Mouse (Mus musculus): ENCODE measurements around the gene Spats2l.

Spats2l gene

DNA sequence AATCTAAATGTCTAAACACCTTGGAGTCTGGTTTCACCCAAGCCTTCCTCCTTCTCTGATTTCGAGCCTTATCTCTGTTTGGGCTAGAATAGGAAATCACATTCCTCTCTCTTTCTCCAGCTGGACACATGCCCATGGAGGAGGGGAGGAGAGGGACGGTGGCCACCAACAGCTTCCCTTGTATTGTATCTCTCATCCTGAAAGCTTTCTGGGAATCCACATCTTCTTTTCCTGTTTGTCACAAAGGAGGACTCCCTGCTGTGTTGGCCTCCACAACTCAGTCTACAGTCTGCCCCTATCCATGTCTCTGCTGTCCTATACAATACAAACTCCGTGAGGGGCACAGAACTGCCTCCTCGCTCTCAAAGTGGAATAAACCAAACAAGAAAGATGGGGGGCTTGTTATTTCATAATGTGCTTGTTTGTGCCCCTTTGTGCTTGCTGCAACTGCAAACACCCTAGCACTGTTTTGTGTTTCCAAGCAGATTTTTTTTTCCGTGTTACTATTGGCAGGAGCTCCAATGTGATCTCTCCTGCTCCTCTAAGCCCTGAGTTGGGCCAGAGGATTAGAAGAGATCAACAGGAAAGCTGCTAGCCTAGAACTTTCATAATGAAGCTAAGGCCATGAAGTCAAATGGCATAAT, 116.4 kb downstream of the Spats2l start:
- peak; percentile 52 for DNase-seq (ENCODE audit: low spot score)

GRCm38 (mm10) chr1:57890903-57891267, 116.9 kb downstream of the Spats2l start:
- DNase-seq (ENCODE audit: low spot score), result no peak

- no peak for DNase-seq (ENCODE audit: low spot score)
Measured at GRCm38 (mm10) chr1:57901494-57901893, 127.5 kb downstream of the Spats2l start.

DNA sequence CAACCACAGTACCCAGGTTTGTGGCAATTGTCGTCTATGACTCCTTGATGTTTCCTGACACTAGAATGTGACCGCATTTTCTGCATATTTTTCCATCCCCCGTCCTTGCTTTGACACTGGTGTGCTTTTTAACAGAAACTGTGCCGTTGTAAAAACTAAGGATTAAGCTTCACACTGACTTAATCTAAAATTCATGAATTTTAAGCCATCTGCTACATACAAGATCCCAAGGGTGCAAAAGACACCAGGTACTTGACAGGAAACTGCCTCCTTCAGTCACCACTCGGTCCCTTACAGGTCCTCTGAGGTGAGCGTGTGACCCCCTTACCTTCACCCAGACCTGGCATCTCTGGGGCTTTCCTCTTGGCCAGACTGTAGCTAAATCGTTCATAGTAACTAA, 129.8 kb downstream of the Spats2l start:
- DNase-seq (ENCODE audit: low spot score), result no peak

DNA sequence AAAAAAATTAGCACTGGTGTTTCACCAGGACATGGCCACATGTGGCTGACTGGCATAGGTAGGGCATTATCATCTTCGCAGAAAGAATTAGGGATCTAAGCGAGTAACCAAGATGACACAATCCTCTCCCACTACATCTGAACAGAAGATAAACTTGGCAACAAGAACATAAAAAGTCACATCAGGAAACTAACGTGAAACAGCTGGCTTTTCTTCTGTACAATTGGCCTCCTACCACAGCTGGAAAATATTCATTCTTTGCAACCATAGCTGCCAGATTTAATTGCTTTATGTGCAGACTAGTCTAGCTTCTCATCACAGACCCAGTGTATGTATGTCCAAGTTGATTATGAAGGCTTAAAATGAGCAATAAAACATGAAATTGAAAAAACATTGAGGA, 131.9 kb downstream of the Spats2l start:
- no peak for DNase-seq (ENCODE audit: low spot score)

- no peak for DNase-seq (ENCODE audit: low spot score)
Measured at GRCm38 (mm10) chr1:57906312-57906711, 132.3 kb downstream of the Spats2l start.

- DNase-seq (ENCODE audit: low spot score), result no peak
Measured at GRCm38 (mm10) chr1:57911561-57911960, 137.6 kb downstream of the Spats2l start.

DNA sequence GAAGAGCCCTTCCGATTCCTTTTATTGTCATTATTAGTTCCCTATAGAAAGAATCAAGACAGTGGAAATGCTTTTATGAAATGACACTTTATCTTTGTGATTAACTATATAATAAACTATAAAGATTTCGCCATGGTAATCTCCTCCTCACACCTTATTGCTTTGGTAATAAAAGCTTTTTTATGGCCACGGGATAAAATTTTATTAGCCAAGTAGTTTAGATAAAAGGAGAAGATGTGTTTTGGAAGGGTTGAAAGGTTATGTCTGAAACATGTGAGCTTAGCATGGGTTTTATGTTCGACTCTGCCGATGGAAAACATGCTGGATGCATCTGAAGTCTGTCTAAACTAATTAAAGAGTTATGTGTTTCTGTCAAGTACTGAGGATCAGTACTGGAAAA, 143.4 kb downstream of the Spats2l start:
- no peak for DNase-seq (ENCODE audit: low spot score)

- DNase-seq (ENCODE audit: low spot score), result no peak
Measured at GRCm38 (mm10) chr1:57918567-57918966, 144.6 kb downstream of the Spats2l start.

DNA sequence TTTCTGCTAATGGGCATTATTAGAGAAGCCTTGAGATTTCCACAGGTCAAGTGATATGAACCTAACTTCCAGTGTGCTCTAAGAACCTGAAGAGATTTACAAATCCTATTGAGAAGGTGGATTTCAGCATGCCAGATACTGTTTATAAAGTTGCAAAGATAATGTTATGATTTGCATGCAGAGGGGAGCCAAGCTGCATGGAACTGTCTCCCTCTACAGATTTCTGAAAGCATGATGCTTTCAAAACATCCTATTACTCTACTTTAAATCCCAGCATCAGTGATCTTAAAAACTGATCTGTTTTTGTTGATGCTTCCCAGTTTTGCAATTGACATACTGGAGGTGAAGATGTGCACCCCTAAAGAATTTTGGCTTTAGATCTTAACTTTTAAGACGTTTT, 160.3 kb downstream of the Spats2l start:
- no peak for DNase-seq (ENCODE audit: low spot score)

DNA sequence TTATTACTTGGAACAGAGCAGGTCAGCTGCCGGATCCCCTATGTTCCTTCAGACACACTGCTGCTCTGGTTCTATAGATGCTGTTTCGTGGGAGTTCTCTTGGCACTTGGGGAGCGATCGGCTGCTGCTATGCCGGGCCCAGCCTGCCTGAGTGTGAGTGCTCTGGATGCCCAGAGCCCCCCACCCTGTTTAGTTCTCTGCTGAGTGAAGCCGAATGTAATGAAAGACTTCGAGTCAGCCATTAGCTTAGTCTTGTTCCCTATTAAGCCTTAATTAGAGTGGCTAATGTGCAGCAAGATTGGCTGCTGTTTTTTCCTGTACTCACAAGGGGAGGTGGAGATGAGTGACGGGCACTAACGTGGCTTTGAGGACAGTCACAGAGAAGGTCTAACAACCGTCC, 166.7 kb downstream of the Spats2l start:
- DNase-seq (ENCODE audit: low spot score), result no peak

DNA sequence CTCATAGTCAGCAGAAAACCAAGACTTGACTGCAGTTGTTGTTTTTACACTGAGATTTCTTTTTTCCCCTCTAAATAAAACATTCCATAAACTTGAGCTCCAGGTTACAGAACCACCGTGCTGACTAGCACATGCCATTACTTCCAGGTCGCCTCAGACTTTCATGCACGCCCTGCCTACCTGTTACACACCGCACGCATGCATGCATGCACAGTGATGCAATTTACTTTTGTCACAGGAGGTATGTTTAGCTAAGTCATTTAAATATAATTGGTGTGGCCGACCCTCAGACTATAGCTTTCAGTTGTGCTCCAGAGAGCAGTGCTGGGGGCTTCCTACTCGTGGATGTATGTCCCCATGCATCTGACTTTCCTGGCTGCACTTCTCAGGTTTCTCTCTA, 167.1 kb downstream of the Spats2l start:
- DNase-seq (ENCODE audit: low spot score), result no peak

GRCm38 (mm10) chr1:57941734-57942133, 167.8 kb downstream of the Spats2l start:
- DNase-seq (ENCODE audit: low spot score), result no peak

DNA sequence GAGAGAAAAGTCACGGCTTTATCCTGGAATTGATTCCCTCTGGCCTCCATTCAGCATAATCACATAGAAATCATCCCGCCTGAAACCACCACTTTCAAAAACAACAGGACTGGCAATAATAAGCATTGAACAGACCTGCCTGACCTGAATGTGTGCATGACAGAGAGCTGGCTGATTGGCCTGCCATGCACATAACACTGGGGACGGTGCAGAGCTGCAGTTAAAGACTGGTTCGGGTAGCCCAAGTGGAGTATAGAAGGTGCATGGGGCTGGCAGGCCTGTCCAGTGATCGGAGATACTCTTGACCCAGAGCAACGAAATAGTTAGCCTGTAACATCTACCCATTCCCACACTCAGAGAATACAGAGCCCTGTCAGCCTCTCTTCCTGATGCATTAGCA, 168.3 kb downstream of the Spats2l start:
- no peak for DNase-seq (ENCODE audit: low spot score)

GRCm38 (mm10) chr1:57947552-57948347, 173.8 kb downstream of the Spats2l start:
- no peak for DNase-seq (ENCODE audit: low spot score)

DNA sequence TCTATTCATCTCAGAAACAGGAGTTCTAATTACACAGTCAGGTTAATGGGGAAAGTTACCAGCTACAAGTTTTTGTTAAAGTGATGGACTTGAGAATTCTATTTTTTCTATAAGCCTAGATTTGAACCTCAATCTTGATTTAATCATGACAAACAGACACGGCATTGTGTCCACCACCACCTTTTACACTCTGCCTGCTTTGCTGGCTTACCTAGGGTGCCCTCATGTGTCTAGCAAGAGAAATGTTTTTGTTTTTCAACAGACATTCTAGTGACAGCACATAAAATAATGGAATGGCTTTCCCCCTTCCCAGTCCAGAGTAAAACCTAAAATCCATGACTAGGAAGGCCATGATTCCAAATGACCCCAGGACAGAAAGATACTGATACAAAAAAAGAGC, 175.2 kb downstream of the Spats2l start:
- DNase-seq (ENCODE audit: low spot score), result no peak

DNA sequence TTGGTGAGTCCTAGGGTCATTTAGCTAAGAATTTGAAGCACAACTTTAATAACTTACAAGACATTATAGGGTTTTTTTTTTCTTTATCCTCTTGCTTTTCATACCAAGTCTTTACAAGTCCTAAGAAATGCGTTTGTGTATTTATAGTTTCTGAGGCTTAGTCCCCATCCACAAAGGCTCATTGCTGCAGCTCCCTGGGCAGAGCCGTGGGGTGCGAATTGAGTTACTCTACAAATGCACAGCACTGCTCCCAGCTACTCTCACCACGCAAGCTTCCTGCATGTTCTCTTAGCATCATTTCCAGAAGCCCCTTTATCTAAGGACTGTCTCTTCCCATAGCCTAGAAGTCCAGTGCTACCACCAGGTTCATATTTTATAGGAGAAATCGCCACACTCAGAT, 175.8 kb downstream of the Spats2l start:
- no peak for DNase-seq (ENCODE audit: low spot score)

DNA sequence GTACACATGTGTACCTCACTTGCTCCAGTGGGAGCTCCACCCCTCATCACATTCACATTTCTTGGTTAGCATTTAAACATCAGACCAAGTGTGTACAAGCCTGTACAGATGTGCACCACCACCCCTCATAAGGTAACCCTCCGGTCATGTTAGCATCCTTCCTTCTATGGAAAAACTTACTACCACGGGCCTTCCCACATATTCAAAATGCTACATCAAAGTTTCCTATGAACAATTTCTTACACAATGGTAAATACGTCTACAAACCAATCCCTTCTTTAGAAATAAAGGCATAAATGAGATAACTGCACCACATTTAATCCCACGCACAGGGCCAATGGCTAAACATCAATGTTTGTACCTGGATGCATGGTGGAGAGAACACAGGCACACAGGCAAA, 178.5 kb downstream of the Spats2l start:
- no peak for DNase-seq (ENCODE audit: low spot score)

DNA sequence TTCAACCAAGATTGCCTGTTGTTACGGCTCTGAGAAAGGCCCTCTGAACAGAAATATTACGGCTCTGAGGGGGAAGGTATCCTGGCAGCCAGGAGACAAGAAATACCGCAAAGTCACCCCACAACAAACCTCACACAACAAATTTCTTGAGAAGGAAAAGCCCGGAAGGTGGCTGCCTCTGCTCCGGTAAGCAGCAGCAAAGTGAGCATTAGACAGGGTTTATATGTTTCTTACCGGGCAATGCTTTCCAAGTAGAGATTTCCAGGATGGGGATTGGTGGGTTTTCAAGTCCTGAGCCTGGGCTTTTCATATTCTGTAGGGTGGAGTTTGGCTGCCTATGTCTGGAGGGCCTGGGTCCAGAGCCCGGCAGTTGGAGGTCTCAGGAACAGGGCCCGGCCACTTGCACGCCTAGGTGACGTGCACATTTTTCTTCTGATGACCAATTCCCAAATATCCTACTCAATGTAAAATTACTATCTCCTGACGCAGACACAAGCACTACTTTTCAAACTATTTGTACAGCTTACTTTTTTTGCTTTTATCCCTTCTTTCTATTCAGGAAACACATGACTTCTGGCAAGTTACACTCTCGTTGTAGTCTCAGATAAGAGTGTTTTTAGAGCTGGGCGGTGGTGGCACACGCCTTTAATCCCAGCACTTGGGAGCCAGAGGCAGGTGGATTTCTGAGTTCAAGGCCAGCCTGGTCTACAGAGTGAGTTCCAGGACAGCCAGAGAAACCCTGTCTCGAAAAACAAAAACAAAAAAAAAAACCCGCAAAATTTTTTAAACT, 179.8 kb downstream of the Spats2l start:
- DNase-seq (ENCODE audit: low spot score), result no peak

DNA sequence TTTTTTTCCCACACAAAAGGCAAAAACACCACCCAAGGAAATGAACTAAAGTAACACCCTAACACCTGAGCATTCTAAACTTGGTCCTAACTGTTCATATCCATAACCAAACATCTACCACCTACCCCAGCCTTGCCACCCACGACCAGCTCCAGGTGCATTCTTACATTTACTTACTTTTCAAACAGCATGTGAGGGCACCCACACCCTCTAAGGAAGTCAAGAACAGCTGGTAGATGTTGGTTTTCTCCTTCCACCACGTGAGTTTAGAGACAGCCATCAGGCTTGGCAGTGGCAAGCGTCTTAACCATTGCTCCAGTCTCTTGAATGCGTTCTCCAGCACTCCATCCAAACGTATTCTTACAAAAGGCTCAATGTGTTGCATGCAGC, 180.4 kb downstream of the Spats2l start:
- DNase-seq (ENCODE audit: low spot score), result no peak

DNA sequence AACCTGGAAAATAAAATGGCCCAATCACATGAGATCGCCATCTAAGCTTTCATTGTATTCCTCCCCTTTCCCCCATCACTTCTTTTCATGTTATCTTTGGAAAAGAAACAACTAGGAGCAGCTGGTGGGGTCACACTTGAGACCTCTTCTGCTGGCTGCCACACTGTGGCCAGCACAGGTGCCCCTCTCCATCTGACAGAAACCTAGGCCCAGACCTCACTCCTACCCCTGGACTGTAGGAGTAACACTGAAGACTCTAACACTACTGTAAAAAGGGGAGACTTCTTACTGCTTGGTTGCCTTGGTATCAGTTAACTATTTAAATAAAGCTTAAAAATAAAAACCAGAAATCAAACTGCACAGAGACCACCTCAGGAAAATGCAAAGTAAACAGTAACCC, 181.8 kb downstream of the Spats2l start:
- DNase-seq (ENCODE audit: low spot score), result no peak

DNA sequence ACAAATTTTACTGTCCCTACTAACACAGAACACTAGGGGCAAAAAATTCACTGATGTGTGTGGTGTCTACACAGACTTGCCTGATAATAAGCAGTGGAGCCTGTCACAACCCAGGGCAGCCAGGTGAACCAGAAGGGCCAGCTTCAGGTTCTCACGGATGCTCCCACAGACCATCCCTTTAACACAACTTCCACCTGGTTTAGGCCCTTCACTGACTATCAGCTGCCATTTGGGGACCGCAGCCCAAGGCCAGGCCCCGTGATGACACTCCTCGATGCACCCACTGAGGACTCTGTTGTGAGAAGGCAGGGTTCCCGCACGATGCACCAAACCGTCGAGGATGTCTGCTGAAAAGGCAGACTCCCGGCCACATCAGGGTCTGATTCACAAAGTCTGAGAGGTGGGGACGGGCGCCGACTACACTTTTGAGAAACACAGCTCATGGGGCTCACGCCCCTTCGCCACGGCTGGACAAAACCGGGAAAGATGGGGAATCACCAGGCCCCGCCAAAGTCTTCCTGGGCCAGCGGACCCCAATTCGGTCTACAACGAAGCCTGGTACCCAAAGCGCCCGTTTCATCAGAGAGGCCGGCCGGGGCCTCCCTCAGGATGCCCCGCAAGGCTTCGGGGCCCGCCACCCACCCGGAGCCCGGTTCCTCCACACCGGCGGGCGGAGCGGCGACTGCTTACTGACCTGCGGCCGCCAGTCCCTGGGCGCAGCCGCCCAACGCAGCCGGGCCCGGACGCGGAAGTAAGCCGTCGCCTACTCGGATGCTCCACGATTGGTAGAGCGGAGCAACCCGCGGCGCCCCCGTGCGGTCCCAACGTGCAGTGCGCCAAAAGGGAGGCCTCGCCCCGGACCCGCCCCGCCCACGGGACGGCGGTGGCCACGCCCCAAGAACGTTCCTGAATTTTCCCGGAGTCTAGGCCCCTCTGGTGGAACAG, 195.6 kb downstream of the Spats2l start:
- DNase-seq (ENCODE audit: low spot score), result peak; percentile 90

Data from ovary, adult 18-20 months (tissue).